Mouse (Mus musculus): ENCODE results near the gene Mesd.

Gene Mesd

GRCm38 (mm10) chr7:83913405-83913932 is 29.2 kb downstream of the Mesd start:
- DNase-seq (ENCODE audit: low spot score), result no peak

GRCm38 (mm10) chr7:83913995-83914394 is 29.7 kb downstream of the Mesd start:
- no peak for DNase-seq (ENCODE audit: low spot score)

GRCm38 (mm10) chr7:83914566-83914965 is 30.3 kb downstream of the Mesd start:
- DNase-seq (ENCODE audit: low spot score), result peak; percentile 50

- no peak for DNase-seq (ENCODE audit: low spot score)
Observed at GRCm38 (mm10) chr7:83920241-83920640, 36.0 kb downstream of the Mesd start.

GRCm38 (mm10) chr7:83921637-83922036 is 37.4 kb downstream of the Mesd start:
- DNase-seq (ENCODE audit: low spot score), result no peak

GRCm38 (mm10) chr7:83939017-83939721 is 54.9 kb downstream of the Mesd start:
- DNase-seq (ENCODE audit: low spot score), result no peak

GRCm38 (mm10) chr7:83940136-83940535 is 55.9 kb downstream of the Mesd start:
- no peak for DNase-seq (ENCODE audit: low spot score)

- DNase-seq (ENCODE audit: low spot score), result no peak
Observed at GRCm38 (mm10) chr7:83941701-83942101, 57.4 kb downstream of the Mesd start.

GRCm38 (mm10) chr7:83948743-83949142 is 64.5 kb downstream of the Mesd start:
- no peak for DNase-seq (ENCODE audit: low spot score)

- DNase-seq (ENCODE audit: low spot score), result no peak
Observed at GRCm38 (mm10) chr7:83949662-83950061, 65.4 kb downstream of the Mesd start.
